8 mouse cellular contexts compared by ENCODE assay signal in genomic region chr7:98119179-98119960, GRCm38 (mm10). TPM values are rescaled to one million over a fixed set of nuclear protein-coding genes. Genes with fewer than 3 reads are reported as not detected.
DNase-seq lines count a peak whose midpoint lies in the region; ATAC-seq lines count a peak whose summit lies in the region.

TSS of gene Myo7a (minus strand) at chr7:98119524.

- H3K27me3 ChIP-seq in erythroblast, embryonic 14.5 days (ENCODE audit: control insufficient read depth), result no peaks in the 10 kb centered on the region; the same call in 1 of the 2 replicates
- peaks cover 13% of the 10 kb centered on the region; the same call in 1 of the 2 replicates for H3K27me3 ChIP-seq in forebrain, embryonic 10.5 days (ENCODE audit: poor library complexity, severe bottlenecking)
- no peaks in the 10 kb centered on the region for H3K27me3 ChIP-seq in intestine, embryonic 15.5 days (replicated peaks)
- H3K27me3 ChIP-seq in liver, embryonic 11.5 days (replicated peaks; ENCODE audit: control insufficient read depth, insufficient read depth, low read length), result no peaks in the 10 kb centered on the region

- peak within 1 kb of the TSS; percentile 38 for H3K4me3 ChIP-seq in erythroblast, embryonic 14.5 days (replicated peaks)
- peak within 1 kb of the TSS; percentile 43 for H3K4me3 ChIP-seq in forebrain, embryonic 10.5 days
- H3K4me3 ChIP-seq in intestine, embryonic 15.5 days (replicated peaks), result peak within 1 kb of the TSS; percentile 16
- peak within 1 kb of the TSS; percentile 25 for H3K4me3 ChIP-seq in liver, embryonic 11.5 days (ENCODE audit: low read depth, low read length)

- peak within 1 kb of the TSS; percentile 58 for H3K27ac ChIP-seq in forebrain, embryonic 10.5 days
- peak within 1 kb of the TSS; percentile 33 for H3K27ac ChIP-seq in intestine, embryonic 15.5 days
- H3K27ac ChIP-seq in liver, embryonic 11.5 days (ENCODE audit: low read depth, low read length), result peak within 1 kb of the TSS; percentile 54; the same call in 1 of the 2 replicates

- WGBS in forebrain, embryonic 10.5 days, result 26% methylated on average over 9 of the region's 9 CpGs
- 34% methylated on average over 9 of the region's 9 CpGs for WGBS in intestine, embryonic 15.5 days
- WGBS in liver, embryonic 11.5 days, result 38% methylated on average over 9 of the region's 9 CpGs

- no peak for ATAC-seq in erythroblast, adult 5-6 weeks (replicated peaks; ENCODE audit: low FRiP score, poor library complexity, severe bottlenecking)
- ATAC-seq in intestine, embryonic 15.5 days, result peak; percentile 85
- peak; percentile 37; the same call in 1 of the 2 replicates for ATAC-seq in liver, embryonic 11.5 days (replicated peaks; ENCODE audit: low FRiP score)

- peak; percentile 84 for DNase-seq in NIH3T3 (ENCODE audit: low read depth)
- peak; percentile 40 for DNase-seq in forebrain, embryonic 10.5 days (ENCODE audit: extremely low spot score, low spot score)
- peak; percentile 47 for DNase-seq in liver, embryonic 11.5 days (ENCODE audit: low spot score)
- DNase-seq in retina, postnatal 1 day, result peak; percentile 74
- DNase-seq in cerebellum, postnatal 36 days, result no peak

- no peaks in the 10 kb centered on the region for H3K9me3 ChIP-seq in erythroblast, embryonic 14.5 days (ENCODE audit: control insufficient read depth, low read length)
- H3K9me3 ChIP-seq in forebrain, embryonic 10.5 days, result no peaks in the 10 kb centered on the region
- H3K9me3 ChIP-seq in intestine, embryonic 15.5 days, result no peaks in the 10 kb centered on the region
- H3K9me3 ChIP-seq in liver, embryonic 11.5 days (ENCODE audit: control insufficient read depth, low read length), result no peaks in the 10 kb centered on the region

- H3K9ac ChIP-seq in intestine, embryonic 15.5 days, result 0 out of 2 replicates have a peak within 1 kb of the TSS, but pooled peaks have one; percentile 6
- peak within 1 kb of the TSS; percentile 44 for H3K9ac ChIP-seq in liver, embryonic 11.5 days (ENCODE audit: low read depth, low read length)

- peak within 1 kb of the TSS; percentile 50 for H3K4me2 ChIP-seq in intestine, embryonic 15.5 days (replicated peaks)
- peak within 1 kb of the TSS; percentile 64 for H3K4me2 ChIP-seq in liver, embryonic 11.5 days

- peaks cover 10% of the 10 kb centered on the region for H3K4me1 ChIP-seq in erythroblast, embryonic 14.5 days (ENCODE audit: control insufficient read depth)
- peaks cover 27% of the 10 kb centered on the region for H3K4me1 ChIP-seq in forebrain, embryonic 10.5 days
- H3K4me1 ChIP-seq in intestine, embryonic 15.5 days (replicated peaks), result peaks cover 15% of the 10 kb centered on the region
- H3K4me1 ChIP-seq in liver, embryonic 11.5 days (replicated peaks; ENCODE audit: control insufficient read depth, insufficient read depth, low read length), result peaks cover 4% of the 10 kb centered on the region

- peaks cover 26% of the 10 kb centered on the region for H3K36me3 ChIP-seq in erythroblast, embryonic 14.5 days (ENCODE audit: control insufficient read depth)
- H3K36me3 ChIP-seq in forebrain, embryonic 10.5 days (replicated peaks), result no peaks in the 10 kb centered on the region
- no peaks in the 10 kb centered on the region for H3K36me3 ChIP-seq in intestine, embryonic 15.5 days
- no peaks in the 10 kb centered on the region for H3K36me3 ChIP-seq in liver, embryonic 11.5 days (ENCODE audit: control insufficient read depth, insufficient read depth, low read length)

RNA-seq across cellular contexts. Expression of gene Myo7a, which starts in this region (rescaled TPM):
- polyA plus RNA-seq in erythroblast, embryonic 14.5 days (2012), result 0.01 and 0.11 TPM in 2 replicates
- total RNA-seq in erythroblast, adult 5-6 weeks (2015; ENCODE audit: low replicate concordance), result 4.4 and 12.7 TPM in 2 replicates
- 2.8 and 7.0 TPM in 2 replicates for total RNA-seq in erythroblast, adult 5-6 weeks (2017; ENCODE audit: low replicate concordance)
- polyA plus RNA-seq in forebrain, embryonic 10.5 days (2016; fragmentation: Nextera tagmentation; extraction: Ambion mirVana), result 20.1 and 20.8 TPM in 2 replicates
- polyA plus RNA-seq in intestine, embryonic 15.5 days (2015; fragmentation: Nextera tagmentation; extraction: Ambion mirVana), result 21.5 and 25.7 TPM in 2 replicates
- 20.1 and 20.7 TPM in 2 replicates for polyA plus RNA-seq in liver, embryonic 11.5 days (2014; fragmentation: Nextera tagmentation; extraction: Ambion mirVana)

Comparison
In these comparisons a context has a peak if more than half of its experiments do, and no peak if none do; other contexts are left out.
1. RNA of gene Myo7a (polyA plus RNA-seq): 21.5 to 25.7 TPM in intestine, embryonic 15.5 days, 20.1 to 20.8 TPM in forebrain, embryonic 10.5 days and 20.1 to 20.7 TPM in liver, embryonic 11.5 days; 0.01 to 0.11 TPM in erythroblast, embryonic 14.5 days; every median in the first group is over 10 times any median in the second.
2. DNase-seq: peak in NIH3T3 (single experiment), forebrain, embryonic 10.5 days (single experiment), liver, embryonic 11.5 days (single experiment) and retina, postnatal 1 day (single experiment); none in cerebellum, postnatal 36 days (0 of 2).
3. Peak in every context shown above with its lines, with median percentiles within 50 percentile points of each other: H3K4me3 ChIP-seq and H3K27ac ChIP-seq.